Mouse (Mus musculus) adrenal gland, adult (tissue): ENCODE data around the gene Mief1.

Experiments used
- DNase-seq, 2 experiments: peaks; one replicate each; pipeline ENCODE4 v3.0.0; 2022 to 2023; ENCODE audit warnings: low spot score in 1 of 2; ENCODE audit not compliant: inconsistent age in 2 of 2

Mief1 gene

DNA sequence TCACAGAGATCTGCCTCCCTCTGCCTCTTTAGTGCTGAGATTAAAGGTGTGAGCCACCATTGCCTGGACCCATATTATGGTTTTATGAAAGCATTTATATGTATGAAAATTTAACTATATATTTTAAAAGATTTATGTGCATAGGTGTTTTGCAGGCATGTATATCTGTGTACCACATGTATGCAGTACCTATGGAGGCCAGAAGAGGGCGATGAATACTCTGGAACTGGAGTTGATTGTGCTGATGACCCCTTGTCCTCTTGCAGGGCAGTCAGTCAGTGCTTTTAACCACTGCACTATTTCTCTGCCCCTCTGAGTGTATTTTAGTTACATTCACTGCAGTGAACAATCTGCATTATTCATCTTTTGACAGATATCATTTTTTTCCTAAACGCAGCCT is 8.0 kb upstream of the Mief1 start:
- peak; percentile 60 to 83 for DNase-seq

DNA sequence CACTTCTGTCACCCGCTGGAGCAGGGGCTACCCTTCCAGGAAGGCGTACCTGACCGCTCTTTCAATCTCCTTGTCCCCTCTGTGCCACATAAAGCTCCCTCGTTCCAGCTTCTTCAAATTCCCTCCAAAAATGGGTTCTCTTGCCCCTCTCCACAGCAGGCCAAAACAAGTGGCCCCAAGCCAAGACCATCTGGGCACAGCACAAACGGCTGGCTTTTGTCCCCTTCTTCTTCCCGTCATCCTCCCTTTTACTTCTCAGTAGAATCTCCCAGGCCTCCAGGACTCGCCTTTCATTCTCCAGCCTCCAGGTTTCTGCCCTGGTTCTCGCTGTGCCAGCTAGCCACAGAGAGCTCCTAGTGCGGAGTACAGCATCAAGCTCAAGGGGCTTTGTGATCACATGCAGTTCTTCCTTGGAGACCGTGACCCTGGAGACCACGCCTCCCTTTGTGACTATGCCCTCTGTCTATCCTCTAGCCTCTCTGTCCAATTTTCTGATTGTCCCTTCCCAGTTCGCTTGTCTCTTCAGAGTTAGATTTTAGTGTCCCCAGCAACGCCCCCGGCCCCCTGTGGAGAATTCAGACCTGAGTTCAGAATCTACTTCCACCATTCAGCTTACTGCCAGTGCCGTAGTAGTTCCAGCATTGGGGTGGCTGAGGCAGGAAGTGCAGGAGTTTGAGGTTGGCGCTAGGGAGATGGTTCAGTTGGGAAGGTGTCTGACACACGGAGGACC is 5.6 kb upstream of the Mief1 start:
- no peak for DNase-seq

DNA sequence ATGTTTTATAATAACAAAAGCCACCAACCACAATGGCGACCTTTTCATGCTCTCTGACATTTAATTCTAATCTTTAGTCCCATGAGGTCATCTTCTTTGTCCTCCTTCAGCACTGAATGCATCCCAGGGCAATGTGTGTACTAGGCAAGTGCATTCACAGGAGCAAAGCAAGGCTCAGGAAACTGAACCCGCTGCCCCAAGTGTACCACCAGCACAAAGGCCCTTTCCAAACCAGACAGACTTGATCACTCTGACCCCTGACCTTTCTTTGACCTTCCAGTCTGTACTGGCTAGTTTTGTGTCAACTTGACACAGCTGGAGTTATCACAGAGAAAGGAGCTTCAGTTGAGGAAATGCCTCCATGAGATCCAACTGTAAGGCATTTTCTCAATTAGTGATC is 1.5 kb upstream of the Mief1 start:
- no peak for DNase-seq

DNA sequence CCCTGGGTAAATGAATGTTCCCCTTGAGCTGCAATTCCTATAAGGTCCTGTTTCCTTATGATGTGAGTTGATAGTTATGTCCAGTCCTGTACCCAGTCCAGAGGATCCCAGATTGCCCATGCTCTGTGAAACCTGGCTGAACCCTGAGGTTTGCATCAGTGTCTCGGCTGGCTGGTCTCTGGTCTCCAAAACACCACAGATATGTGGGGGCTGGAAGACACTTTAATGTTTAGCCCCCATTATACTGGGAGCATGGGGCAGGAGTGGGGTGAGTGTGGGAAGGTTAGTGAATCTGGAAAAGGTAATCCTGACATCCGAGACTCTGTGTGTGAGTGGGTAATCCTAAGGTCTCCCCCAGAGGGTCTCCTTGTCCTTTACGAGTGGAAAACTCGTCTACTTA is 765 bp upstream of the Mief1 start:
- DNase-seq = peak in 1 of 2 experiments; percentile 58

DNA sequence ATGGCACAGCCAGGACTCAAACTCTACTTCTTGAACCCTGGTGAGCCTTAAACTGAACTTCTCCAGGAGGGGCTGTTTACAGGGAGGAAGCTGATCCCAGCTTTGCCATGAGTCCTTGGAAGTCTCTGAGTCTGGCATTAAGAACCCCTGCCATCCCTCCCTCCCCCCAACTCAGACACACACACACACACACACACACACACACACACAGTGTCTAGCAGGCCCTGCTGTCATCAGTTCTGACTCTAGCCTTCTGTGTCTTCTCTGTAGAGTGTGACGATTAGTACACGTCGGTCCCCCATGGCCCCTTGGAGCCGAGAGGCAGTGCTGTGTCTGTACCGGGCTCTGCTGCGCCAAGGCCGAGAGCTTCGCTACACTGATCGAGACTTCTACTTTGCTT is 1.7 kb downstream of the Mief1 start, which contains the start of gene AC140267.1:
AC140267.1 (plus strand) TSS at position 301 of the 400 bp plus-strand sequence.
- no peak for DNase-seq

DNA sequence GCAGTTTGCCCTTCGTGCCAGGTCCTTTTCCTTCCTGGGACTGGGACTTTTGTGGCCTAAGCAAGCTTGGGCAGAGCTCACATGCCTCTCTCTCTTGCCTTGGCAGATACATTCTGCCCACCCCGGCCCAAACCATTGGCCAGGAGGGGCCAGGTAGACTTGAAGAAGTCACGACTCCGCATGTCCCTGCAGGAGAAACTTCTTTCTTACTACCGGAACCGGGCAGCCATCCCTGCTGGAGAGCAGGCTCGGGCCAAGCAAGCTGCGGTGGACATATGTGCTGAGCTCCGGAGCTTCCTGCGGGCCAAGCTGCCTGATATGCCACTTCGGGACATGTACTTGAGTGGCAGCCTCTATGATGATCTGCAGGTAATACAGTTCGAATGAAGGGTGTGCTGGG is 14.3 kb downstream of the Mief1 start:
- DNase-seq = no peak

DNA sequence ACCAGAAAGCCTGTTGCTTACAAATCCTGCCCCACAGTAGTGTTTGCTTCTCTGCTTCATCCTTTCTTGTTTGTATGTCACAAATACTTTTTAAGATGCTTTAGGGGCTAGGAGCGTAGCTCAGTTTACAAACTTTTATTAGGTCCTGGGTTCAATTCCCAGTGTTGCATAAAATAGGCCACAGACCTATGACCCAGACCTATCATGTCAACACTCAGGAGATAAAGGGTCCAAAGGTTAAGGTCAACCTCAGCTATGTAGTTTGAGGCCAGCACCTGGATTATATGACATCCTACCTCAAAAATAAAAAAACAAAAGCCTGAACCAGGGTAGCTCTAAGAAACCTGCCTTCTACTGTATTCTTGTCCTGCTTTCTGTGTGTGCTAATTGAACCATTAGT is 14.8 kb downstream of the Mief1 start:
- DNase-seq = no peak

DNA sequence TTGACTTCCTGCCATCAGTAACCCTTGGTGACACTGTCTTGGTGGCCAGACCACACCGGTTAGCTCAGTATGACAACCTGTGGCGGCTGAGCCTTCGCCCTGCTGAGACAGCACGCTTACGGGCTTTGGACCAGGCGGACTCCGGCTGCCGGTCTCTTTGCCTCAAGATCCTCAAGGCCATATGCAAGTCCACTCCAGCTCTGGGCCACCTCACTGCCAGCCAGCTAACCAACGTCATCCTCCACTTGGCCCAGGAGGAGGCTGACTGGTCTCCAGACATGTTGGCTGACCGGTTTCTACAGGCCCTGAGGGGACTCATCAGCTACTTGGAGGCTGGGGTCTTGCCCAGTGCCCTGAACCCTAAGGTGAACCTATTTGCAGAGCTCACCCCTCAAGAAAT is 15.9 kb downstream of the Mief1 start:
- no peak for DNase-seq

DNA sequence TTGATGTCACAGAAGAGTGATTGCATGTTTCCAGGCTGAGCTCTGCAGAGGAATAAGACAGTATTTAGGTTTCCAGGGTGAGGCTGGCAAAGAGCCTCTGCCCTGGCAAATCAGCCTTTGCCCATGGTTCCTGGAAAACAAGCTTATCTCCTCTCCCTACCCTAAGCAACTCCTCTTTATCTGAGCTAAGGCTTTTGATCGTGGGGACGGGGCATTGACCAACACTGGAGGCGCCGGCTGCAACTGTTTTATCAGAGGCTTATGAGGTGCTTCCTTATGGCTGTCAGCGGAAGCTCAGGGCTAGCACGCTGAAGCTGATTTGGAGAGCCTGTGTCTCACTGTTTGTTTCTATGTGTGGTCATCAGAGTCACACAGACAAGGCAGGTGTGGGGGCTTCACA is 16.8 kb downstream of the Mief1 start:
- no peak for DNase-seq

DNA sequence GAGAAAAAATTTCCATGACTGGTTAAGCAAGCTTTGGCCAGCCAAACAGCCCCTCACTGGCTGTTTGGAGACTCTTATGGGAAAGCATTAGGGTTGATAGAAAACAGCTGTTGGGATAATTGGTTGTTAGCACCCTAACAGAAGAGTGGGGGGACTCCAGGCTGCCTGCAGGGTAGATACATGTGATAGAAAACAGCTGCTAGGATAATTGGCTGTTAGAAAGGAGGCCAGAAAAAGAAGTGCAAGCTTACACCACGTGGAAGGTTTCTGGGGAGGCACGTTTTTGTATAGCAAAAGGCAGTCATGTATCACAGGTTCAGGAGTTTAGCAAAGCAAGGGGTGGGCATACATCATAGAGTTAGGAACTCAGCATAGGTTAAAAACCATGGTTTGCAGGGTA is 19.7 kb downstream of the Mief1 start:
- DNase-seq = no peak

DNA sequence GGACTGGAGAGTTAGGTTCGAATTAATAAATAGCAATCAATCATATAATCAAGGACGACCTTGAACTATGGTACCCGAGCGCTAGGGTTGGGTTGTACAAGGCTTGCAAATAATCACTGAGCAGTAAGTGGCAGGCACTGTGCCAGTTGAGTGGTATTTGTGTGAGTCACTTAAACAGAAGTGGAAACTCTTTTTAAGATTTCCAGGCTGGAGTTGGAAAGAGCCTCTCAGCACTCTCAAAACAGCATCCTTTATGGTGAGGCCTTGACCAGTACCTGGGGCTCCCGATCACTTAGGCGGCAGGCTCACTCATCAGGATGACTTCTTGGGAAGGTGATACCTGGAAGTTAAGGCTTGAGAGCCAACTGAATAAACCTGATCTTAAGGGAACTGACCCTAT is 20.4 kb downstream of the Mief1 start:
- peak; percentile 86 to 93 for DNase-seq

DNA sequence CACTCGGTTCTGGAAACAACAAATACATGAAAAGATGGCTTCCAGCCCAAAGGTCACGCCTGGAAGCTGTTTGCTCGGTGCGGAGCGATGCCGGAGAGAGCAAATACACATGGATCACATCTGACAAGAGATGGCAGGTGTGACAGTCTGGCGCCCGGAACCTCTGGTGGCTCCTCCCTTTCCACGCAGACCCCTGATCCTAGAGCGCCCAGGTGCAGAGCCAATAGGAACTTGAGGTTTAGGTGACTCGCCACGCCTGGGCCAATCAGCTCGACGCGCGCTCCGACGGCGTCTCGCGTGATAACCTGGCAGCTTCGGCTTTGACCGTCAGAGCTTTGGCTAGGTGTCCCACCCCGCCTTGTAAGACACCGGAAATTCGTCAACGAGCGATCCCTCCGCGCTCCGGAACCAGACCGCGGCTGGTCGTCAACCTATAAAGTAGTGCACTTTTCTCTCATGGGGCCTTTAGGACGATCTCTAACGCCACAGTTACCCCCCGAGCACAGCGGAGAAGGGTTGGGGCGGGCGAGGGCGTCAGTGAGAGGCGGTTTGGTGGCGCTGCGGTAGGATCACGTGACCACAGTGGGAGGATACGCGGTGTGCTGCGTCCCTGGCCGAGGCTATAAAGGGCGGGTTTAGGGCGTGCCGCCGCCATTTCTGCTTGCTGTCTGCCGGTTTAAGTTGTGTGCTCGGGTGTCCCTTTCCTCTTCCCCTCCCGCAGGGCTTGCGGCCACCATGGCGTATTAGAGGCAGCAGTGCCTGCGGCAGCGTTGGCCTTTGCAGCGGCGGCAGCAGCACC is 21.2 kb downstream of the Mief1 start, which contains the start of gene Atf4:
Atf4 (plus strand) TSS at position 338 of the 799 bp plus-strand sequence.
- DNase-seq = peak; percentile 99 to 100

DNA sequence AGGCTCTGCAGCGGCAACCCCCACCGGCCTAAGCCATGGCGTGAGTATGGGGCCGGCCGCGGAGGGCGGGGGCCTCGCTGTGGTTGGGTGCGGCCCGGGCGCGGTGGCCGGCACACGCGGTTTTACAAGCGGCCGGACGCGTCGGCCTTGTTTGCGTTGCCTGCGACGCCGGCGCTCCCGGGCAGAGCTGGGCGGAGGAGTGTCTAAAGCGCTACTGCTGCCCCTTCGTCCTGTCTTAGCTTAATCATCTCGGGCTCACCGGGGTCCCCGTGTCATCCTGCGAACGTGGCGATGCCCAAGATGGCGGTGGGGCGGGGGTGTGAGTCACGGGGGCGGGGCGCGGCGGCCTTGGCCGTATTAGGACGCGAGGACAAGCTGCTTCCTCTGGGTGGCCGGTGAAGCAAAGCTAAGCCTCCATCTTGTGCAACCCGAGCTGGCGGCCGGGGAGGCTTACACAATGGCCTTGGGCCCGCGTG is 21.9 kb downstream of the Mief1 start:
- DNase-seq = peak; percentile 88 to 94

DNA sequence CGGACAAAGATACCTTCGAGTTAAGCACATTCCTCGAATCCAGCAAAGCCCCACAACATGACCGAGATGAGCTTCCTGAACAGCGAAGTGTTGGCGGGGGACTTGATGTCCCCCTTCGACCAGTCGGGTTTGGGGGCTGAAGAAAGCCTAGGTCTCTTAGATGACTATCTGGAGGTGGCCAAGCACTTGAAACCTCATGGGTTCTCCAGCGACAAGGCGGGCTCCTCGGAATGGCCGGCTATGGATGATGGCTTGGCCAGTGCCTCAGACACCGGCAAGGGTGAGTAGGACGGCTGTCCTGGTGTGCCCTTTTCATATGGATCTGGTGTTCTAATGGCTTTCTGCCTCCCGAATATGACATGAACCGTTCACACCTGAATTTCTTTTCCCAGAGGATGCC is 22.4 kb downstream of the Mief1 start:
- DNase-seq = no peak

DNA sequence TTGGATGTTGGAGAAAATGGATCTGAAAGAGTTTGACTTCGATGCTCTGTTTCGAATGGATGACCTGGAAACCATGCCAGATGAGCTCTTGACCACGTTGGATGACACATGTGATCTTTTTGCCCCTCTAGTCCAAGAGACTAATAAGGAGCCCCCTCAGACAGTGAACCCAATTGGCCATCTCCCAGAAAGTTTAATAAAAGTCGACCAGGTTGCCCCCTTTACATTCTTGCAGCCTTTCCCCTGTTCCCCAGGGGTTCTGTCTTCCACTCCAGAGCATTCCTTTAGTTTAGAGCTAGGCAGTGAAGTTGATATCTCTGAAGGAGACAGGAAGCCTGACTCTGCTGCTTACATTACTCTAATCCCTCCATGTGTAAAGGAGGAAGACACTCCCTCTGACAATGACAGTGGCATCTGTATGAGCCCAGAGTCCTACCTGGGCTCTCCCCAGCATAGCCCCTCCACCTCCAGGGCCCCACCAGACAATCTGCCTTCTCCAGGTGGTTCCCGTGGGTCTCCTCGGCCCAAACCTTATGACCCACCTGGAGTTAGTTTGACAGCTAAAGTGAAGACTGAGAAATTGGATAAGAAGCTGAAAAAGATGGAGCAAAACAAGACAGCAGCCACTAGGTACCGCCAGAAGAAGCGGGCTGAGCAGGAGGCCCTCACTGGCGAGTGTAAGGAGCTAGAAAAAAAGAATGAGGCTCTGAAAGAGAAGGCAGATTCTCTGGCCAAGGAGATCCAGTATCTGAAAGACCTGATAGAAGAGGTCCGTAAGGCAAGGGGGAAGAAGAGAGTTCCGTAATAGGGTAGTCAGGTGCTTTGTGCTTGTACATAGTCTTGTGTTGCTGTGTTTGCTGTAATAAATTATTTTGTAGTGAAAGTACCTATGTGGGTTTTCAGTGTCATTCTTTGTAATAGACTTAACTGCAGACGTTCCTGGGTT is 23.1 kb downstream of the Mief1 start:
- peak in 1 of 2 experiments; percentile 56 for DNase-seq

DNA sequence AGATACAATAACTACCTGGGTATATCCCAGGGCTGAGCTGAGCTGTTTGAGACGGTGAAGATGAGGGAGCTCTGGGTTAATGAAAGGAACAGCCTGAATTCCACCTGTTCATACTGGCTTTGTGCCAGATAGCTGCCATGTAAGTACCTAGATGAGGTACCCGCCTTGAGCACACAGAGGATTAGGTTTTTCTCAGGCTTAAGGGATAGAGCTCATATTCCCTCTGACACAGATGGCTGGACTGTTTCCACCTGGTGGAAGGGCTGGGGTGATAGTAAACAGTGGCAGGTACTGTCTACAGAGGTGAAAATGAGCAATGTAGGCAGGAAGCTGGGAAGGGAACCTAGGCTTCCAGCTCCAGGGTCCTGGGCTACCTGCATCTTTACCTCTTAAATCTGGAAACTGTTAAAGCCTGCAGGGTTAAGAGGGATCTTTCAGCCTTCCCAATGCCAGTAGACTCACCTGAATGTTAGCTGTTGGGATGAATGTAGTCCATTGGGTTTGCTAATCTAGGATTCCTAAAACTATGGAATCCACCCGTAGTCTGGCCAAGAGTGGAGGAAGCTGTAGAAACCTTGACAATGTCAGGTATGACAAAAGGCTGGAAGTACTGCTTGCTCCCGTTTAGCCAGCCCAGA is 23.9 kb downstream of the Mief1 start:
- peak in 1 of 2 experiments; percentile 66 for DNase-seq

DNA sequence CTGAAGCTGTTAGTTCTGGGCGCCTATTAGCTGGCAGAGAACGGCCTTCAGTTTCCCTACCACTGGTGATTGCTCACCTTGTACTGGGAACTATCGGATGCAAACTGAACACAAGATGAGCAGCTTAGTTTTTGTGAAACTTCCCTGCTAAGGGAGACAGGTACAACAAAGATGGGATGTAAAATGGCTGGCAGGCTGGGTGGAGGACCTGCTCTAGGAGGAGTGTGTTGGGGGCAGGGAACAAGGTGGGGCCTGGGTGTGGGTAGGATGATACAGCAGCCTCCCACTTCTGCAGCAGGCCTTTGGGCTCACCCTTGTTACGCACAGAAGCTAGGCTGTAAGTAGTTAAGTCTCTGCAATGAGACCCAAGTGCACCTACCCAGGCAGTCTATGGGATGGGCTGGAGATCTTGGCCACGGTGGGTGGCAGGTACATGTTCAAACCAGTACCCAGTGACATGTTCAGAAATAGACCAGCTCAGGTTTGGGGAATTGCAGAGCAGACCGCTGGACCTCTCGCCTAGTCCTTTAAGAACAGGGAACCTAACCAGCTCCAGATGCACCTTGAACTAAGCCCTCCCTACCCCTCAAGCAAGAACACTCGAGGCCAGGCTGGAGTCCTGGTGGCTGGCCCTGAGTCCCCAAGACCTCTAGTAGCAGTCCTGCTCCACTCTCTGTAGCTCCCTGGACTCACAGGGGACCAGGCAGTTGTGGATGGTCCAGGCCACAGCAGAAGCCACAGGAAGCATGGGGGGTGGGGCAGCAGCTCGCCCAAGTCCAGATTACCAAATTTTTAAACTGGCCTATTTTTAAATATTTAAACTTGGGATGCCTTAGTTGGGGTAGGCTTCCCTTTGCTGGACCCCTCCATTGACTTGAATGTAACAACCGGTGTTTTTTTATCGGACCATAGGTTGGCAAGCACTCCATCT is 24.7 kb downstream of the Mief1 start:
- peak; percentile 44 to 74 for DNase-seq

DNA sequence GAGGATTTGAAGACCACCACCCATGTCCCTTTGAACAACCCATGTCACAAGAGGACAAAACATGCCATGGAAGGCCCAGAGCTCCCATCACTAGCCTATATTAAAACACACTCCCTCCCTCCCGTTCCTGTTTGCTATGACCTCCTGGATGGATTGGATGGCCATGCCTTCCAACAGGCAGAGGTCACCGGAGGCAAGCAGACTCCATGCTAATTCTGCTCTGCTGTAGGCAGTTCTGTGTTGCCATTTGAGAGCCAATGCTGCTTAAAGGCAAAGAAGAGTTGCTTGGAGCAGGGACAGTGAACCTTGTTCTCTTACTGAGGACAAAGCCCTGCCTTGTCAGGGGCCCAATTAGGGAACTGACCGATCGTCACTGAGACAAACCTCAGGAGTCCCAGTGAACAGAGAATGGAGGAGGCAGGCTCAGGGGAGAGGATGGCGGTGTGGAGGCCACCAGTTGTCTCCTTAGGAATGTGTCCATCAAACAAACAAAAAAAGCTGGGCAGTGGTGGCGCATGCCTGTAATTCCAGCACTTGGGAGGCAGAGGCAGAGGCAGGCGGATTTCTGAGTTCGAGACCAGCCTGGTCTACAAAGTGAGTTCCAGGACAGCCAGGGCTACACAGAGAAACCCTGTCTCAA is 25.7 kb downstream of the Mief1 start:
- DNase-seq = peak in 1 of 2 experiments; percentile 61

DNA sequence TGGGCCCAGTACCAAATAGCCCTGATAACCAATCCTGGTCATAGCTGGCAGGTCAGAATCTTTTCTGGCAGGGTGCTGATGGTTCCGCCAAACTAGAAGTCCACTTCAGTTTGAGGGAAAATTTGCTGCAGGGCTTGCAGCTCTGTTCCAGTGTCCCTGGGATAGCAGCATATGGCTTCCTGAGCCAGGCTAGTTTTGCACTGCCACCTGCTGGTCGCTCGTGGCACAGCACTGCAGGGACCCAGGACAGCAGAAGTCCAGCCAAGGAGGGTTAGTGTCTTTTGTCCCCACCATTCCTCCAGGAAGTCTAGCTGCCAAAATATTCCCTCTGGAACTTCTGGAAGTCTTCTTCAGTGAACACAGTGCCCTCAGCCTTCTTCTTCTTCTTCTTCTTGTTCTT is 26.9 kb downstream of the Mief1 start:
- DNase-seq = peak; percentile 83 to 95
